Mouse (Mus musculus) testis, adult 2 months (tissue): ENCODE data around the gene Ank.

Experiments
- CTCF ChIP-seq: fragments of 200-500 bp; IDR thresholded peaks from 2 replicates; pipeline ENCODE4 v1.5.1; 2012; ENCODE audit warnings: low read depth, mild to moderate bottlenecking, inconsistent platforms, low read length, moderate library complexity; ENCODE audit not compliant: control insufficient read depth, insufficient read depth, insufficient replicate concordance
- POLR2A ChIP-seq: fragments of 200-500 bp; IDR thresholded peaks from 2 replicates; pipeline ENCODE4 v1.6.1; 2012; ENCODE audit warnings: low read depth, mild to moderate bottlenecking, inconsistent platforms, low read length, moderate library complexity; ENCODE audit not compliant: control insufficient read depth

- TF ChIP-seq CTCF (no peak), POLR2A (no peak)
Observed at GRCm38 (mm10) chr15:27500390-27500789, 33.9 kb downstream of the Ank start.
